Comparison of ENCODE assay signal across 32 mouse cellular contexts in the genomic region with DNA sequence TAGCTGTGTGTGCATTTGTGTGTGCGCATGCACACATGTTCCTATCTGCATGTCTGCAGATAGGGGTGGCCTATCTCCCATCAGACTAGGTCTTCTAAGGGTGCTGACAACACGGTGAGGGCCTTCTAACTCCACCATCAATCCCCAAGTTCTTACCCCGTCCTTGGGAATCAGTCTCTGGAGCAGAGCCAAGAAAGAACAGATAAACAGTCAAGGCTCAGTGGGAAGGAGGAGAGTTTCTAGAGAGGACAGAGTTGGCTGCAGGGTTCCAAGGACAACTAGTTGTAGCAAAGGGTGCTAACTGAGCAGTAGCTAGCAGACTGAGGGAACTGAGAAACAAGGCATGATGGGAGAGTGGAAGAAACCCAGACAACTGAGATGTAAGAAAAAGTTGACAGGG. TPM values are rescaled to one million over a fixed set of nuclear protein-coding genes. Genes with fewer than 3 reads are reported as not detected.
DNase-seq lines count a peak whose midpoint lies in the region; ATAC-seq and TF ChIP-seq lines count a peak whose summit lies in the region.
"Had no signal": no experiment of that assay in that cellular context is flagged by ENCODE, and none has a peak within 500 bp of the region (broad histone marks: within the 10 kb centered on the region; RNA-seq: fewer than 3 reads in every experiment).

No protein-coding gene starts in this region.

- H3K4me1 ChIP-seq in hindbrain, postnatal 0 days (ENCODE audit: insufficient read depth, low read length), result peaks cover 28% of the 10 kb centered on the region
- peaks cover 52% of the 10 kb centered on the region for H3K4me1 ChIP-seq in hindbrain, embryonic 13.5 days (replicated peaks)
- H3K4me1 ChIP-seq in testis, adult 2 months (ENCODE audit: control insufficient read depth, insufficient read depth, low read length), result peaks cover 20% of the 10 kb centered on the region

- no peak for DNase-seq in gastrocnemius, adult 2 months
- DNase-seq in gastrocnemius, adult 18-20 months (ENCODE audit: low spot score), result no peak
- peak; percentile 13 for DNase-seq in hindbrain, postnatal 0 days (ENCODE audit: low spot score)
- no peak for DNase-seq in testis, postnatal 10 days (ENCODE audit: low spot score)
- no peak for DNase-seq in spleen, adult 12 weeks (ENCODE audit: low spot score)
- DNase-seq: B cell, adult 2 months; cerebellum, adult 11 months; cerebellum, postnatal 14 days; heart, postnatal 14 days; kidney, adult 11 months; left cerebral cortex, postnatal 4 days; lung, postnatal 4 days; midbrain, embryonic 14.5 days; right cerebral cortex, adult 18-20 months; right cerebral cortex, postnatal 4 days had no signal

- no peak for TF ChIP-seq CTCF in gastrocnemius, adult 2 months (IDR thresholded peaks at IDR 0.05)
- TF ChIP-seq CTCF in hindbrain, postnatal 0 days (IDR thresholded peaks at IDR 0.05; ENCODE audit: low read depth), result no peak
- TF ChIP-seq CTCF in testis, adult 2 months (IDR thresholded peaks at IDR 0.05; ENCODE audit: control insufficient read depth, insufficient read depth, insufficient replicate concordance, low read depth, low read length), result no peak

- H3K4me3 ChIP-seq in gastrocnemius, adult 2 months, result peak overlapping the region; percentile 87
- no peak overlapping the region for H3K4me3 ChIP-seq in hindbrain, postnatal 0 days (ENCODE audit: low read length)
- no peak overlapping the region for H3K4me3 ChIP-seq in hindbrain, embryonic 13.5 days
- no peak overlapping the region for H3K4me3 ChIP-seq in testis, adult 2 months (ENCODE audit: control insufficient read depth, low read depth, low read length)
- H3K4me3 ChIP-seq: limb, embryonic 15.5 days; lung, embryonic 15.5 days; stomach, embryonic 15.5 days had no signal

- no peaks in the 10 kb centered on the region for H3K9me3 ChIP-seq in hindbrain, postnatal 0 days (ENCODE audit: low read length)
- no peaks in the 10 kb centered on the region for H3K9me3 ChIP-seq in hindbrain, embryonic 13.5 days
- H3K9me3 ChIP-seq: G1E; limb, embryonic 15.5 days; lung, embryonic 15.5 days; stomach, embryonic 15.5 days had no signal

- no peak for TF ChIP-seq POLR2A in testis, adult 2 months (IDR thresholded peaks at IDR 0.05; ENCODE audit: control insufficient read depth, low read depth, low read length)

- no peak overlapping the region for H3K9ac ChIP-seq in hindbrain, postnatal 0 days (replicated peaks; ENCODE audit: low read length)
- H3K9ac ChIP-seq in hindbrain, embryonic 13.5 days, result no peak overlapping the region; the same call in 1 of the 2 replicates
- H3K9ac ChIP-seq: limb, embryonic 15.5 days; lung, embryonic 15.5 days; stomach, embryonic 15.5 days had no signal

- ATAC-seq in hindbrain, postnatal 0 days, result no peak
- ATAC-seq in hindbrain, embryonic 13.5 days (ENCODE audit: low FRiP score), result no peak

- intact Hi-C loops in gastrocnemius, adult 2 months (cut with DNase I), result no loop called here

- H3K27ac ChIP-seq in gastrocnemius, adult 2 months, result peak overlapping the region; percentile 93
- H3K27ac ChIP-seq in hindbrain, postnatal 0 days, result no peak overlapping the region
- no peak overlapping the region for H3K27ac ChIP-seq in hindbrain, embryonic 13.5 days
- H3K27ac ChIP-seq in testis, adult 2 months (ENCODE audit: control insufficient read depth, insufficient read depth, low read depth, low read length), result peak overlapping the region; percentile 52
- H3K27ac ChIP-seq: kidney, postnatal 0 days; limb, embryonic 15.5 days; lung, embryonic 15.5 days; stomach, embryonic 15.5 days had no signal

- peaks cover 11% of the 10 kb centered on the region; the same call in 1 of the 2 replicates for H3K36me3 ChIP-seq in hindbrain, postnatal 0 days (ENCODE audit: insufficient read depth, low read length)
- H3K36me3 ChIP-seq in hindbrain, embryonic 13.5 days, result peaks cover 13% of the 10 kb centered on the region
- no peaks in the 10 kb centered on the region for H3K36me3 ChIP-seq in testis, adult 2 months (ENCODE audit: control insufficient read depth, insufficient read depth, low read length)
- H3K36me3 ChIP-seq: lung, embryonic 15.5 days; stomach, embryonic 15.5 days had no signal

- no peaks in the 10 kb centered on the region for H3K27me3 ChIP-seq in hindbrain, postnatal 0 days (ENCODE audit: insufficient read depth, low read length)
- peaks cover 13% of the 10 kb centered on the region; the same call in 1 of the 2 replicates for H3K27me3 ChIP-seq in hindbrain, embryonic 13.5 days
- H3K27me3 ChIP-seq in testis, adult 2 months (ENCODE audit: control insufficient read depth, insufficient read depth, low read length), result no peaks in the 10 kb centered on the region

- WGBS in hindbrain, postnatal 0 days, result 59% methylated on average over 3 of the region's 3 CpGs
- whole genome bisulfite sequencing in hindbrain, embryonic 13.5 days, result 77% methylated on average over 3 of the region's 3 CpGs

- H3K4me2 ChIP-seq in hindbrain, postnatal 0 days (ENCODE audit: low read depth, low read length), result no peak overlapping the region
- no peak overlapping the region for H3K4me2 ChIP-seq in hindbrain, embryonic 13.5 days
- H3K4me2 ChIP-seq: limb, embryonic 15.5 days; lung, embryonic 15.5 days; stomach, embryonic 15.5 days had no signal

RNA-seq across cellular contexts. Expression of a gene that starts 4.0 kb away (rescaled TPM):
- total RNA-seq in gastrocnemius, adult 2 months (2021), result 100 to 1,000 TPM; 271 to 389 TPM
- total RNA-seq in gastrocnemius, adult 18-20 months (2021), result 100 to 1,000 TPM; 347 to 393 TPM
- total RNA-seq in hindbrain, postnatal 0 days (2014; rRNA removed), result 185 and 210 TPM in 2 replicates
- polyA plus RNA-seq in hindbrain, postnatal 0 days (2015; fragmentation: Nextera tagmentation; extraction: Ambion mirVana), result 145 and 157 TPM in 2 replicates
- polyA plus RNA-seq in hindbrain, embryonic 13.5 days (2015; fragmentation: Nextera tagmentation; extraction: Ambion mirVana), result 27.6 and 29.7 TPM in 2 replicates
- polyA plus RNA-seq in testis, adult 2 months (2012; rRNA removed), result 27.9 and 40.5 TPM in 2 replicates
- total RNA-seq: CH12.LX had no signal

RNA-seq across cellular contexts. Expression of a gene that starts 15.9 kb away (rescaled TPM):
- not detected for total RNA-seq in gastrocnemius, adult 2 months (2021)
- not detected for total RNA-seq in gastrocnemius, adult 18-20 months (2021)
- 0.40 TPM in 1 of 2 replicates, not detected in the other for total RNA-seq in hindbrain, postnatal 0 days (2014; rRNA removed)
- not detected in 2 replicates for polyA plus RNA-seq in hindbrain, postnatal 0 days (2015; fragmentation: Nextera tagmentation; extraction: Ambion mirVana)
- polyA plus RNA-seq in hindbrain, embryonic 13.5 days (2015; fragmentation: Nextera tagmentation; extraction: Ambion mirVana), result not detected in 2 replicates
- 11.9 and 16.4 TPM in 2 replicates for polyA plus RNA-seq in testis, adult 2 months (2012; rRNA removed)
- total RNA-seq: adrenal gland, postnatal 36 days; CH12.LX; G1E; gastrocnemius, adult 8-10 months; heart, postnatal 14 days; layer of hippocampus, postnatal 10 days; left cerebral cortex, postnatal 4 days; megakaryocyte-erythroid progenitor cell, adult 5-6 weeks had no signal
- polyA plus RNA-seq: forebrain, embryonic 11.5 days; G1E; gonadal fat pad, adult 2 months; hindbrain, embryonic 11.5 days; large intestine, adult 2 months; limb, embryonic 15.5 days; lung, embryonic 15.5 days; midbrain, embryonic 14.5 days; neural tube, embryonic 11.5 days had no signal

RNA-seq across cellular contexts. Expression of a gene that starts 20.1 kb away (rescaled TPM):
- 1 to 10 TPM; 2.6 to 3.2 TPM for total RNA-seq in gastrocnemius, adult 2 months (2021)
- 1 to 10 TPM; 2.5 to 2.6 TPM for total RNA-seq in gastrocnemius, adult 18-20 months (2021)
- 8.6 and 10.9 TPM in 2 replicates for total RNA-seq in hindbrain, postnatal 0 days (2014; rRNA removed)
- polyA plus RNA-seq in hindbrain, postnatal 0 days (2015; fragmentation: Nextera tagmentation; extraction: Ambion mirVana), result 35.4 and 41.4 TPM in 2 replicates
- 28.0 and 28.1 TPM in 2 replicates for polyA plus RNA-seq in hindbrain, embryonic 13.5 days (2015; fragmentation: Nextera tagmentation; extraction: Ambion mirVana)
- 7.0 and 9.4 TPM in 2 replicates for polyA plus RNA-seq in testis, adult 2 months (2012; rRNA removed)
- total RNA-seq: CH12.LX; megakaryocyte-erythroid progenitor cell, adult 5-6 weeks had no signal
- polyA plus RNA-seq: G1E had no signal

RNA-seq across cellular contexts. Expression of a gene that starts 21.6 kb away (rescaled TPM):
- total RNA-seq in gastrocnemius, adult 2 months (2021), result 10 to 100 TPM; 12.9 to 16.5 TPM
- 10 to 100 TPM; 12.9 to 15.3 TPM for total RNA-seq in gastrocnemius, adult 18-20 months (2021)
- total RNA-seq in hindbrain, postnatal 0 days (2014; rRNA removed), result 33.5 and 41.5 TPM in 2 replicates
- polyA plus RNA-seq in hindbrain, postnatal 0 days (2015; fragmentation: Nextera tagmentation; extraction: Ambion mirVana), result 36.6 and 37.4 TPM in 2 replicates
- 76.3 and 78.1 TPM in 2 replicates for polyA plus RNA-seq in hindbrain, embryonic 13.5 days (2015; fragmentation: Nextera tagmentation; extraction: Ambion mirVana)
- polyA plus RNA-seq in testis, adult 2 months (2012; rRNA removed), result 22.1 TPM in 2 replicates

RNA-seq across cellular contexts. Expression of a gene that starts 21.7 kb away (rescaled TPM):
- 1 to 10 TPM; 3.2 to 3.4 TPM for total RNA-seq in gastrocnemius, adult 2 months (2021)
- total RNA-seq in gastrocnemius, adult 18-20 months (2021), result 1 to 10 TPM; 3.2 to 3.3 TPM
- 16.4 and 19.4 TPM in 2 replicates for total RNA-seq in hindbrain, postnatal 0 days (2014; rRNA removed)
- 12.8 and 13.8 TPM in 2 replicates for polyA plus RNA-seq in hindbrain, postnatal 0 days (2015; fragmentation: Nextera tagmentation; extraction: Ambion mirVana)
- 23.0 and 24.2 TPM in 2 replicates for polyA plus RNA-seq in hindbrain, embryonic 13.5 days (2015; fragmentation: Nextera tagmentation; extraction: Ambion mirVana)
- 9.5 and 9.7 TPM in 2 replicates for polyA plus RNA-seq in testis, adult 2 months (2012; rRNA removed)

Comparison
In these comparisons a context has a peak if more than half of its experiments do, and no peak if none do; other contexts are left out.
1. H3K27ac ChIP-seq: peak in gastrocnemius, adult 2 months (single experiment) and testis, adult 2 months (single experiment); none in hindbrain, postnatal 0 days (single experiment) and hindbrain, embryonic 13.5 days (single experiment).